Mouse (Mus musculus) intestine, embryonic 15.5 days (tissue): ENCODE measurements around the gene Clca2. TPM values are rescaled to one million over a fixed set of nuclear protein-coding genes. Genes with fewer than 3 reads are reported as not detected.

Experiments used
- ATAC-seq: fragments of 200-750 bp; cut with Nextera tagmentation; 2 replicates; pipeline ENCODE4 v1.8.0; 2017; ENCODE audit warnings: moderate TSS enrichment, moderate library complexity
- H3K27ac ChIP-seq: fragments of 300-500 bp; sonication (generic); 2 replicates; pipeline ENCODE4 v1.5.1; 2015; ENCODE audit warnings: mild to moderate bottlenecking, inconsistent platforms
- H3K27me3 ChIP-seq: fragments of 300-500 bp; sonication (generic); replicated peaks from 2 replicates; pipeline ENCODE4 v1.6.1; 2015; ENCODE audit warnings: inconsistent platforms
- H3K36me3 ChIP-seq: fragments of 300-500 bp; sonication (generic); 2 replicates; pipeline ENCODE4 v1.6.1; 2015; ENCODE audit warnings: inconsistent platforms
- H3K4me1 ChIP-seq: fragments of 300-500 bp; sonication (generic); replicated peaks from 2 replicates; pipeline ENCODE4 v1.6.1; 2015; ENCODE audit warnings: inconsistent platforms
- H3K4me2 ChIP-seq: fragments of 300-500 bp; sonication (generic); replicated peaks from 2 replicates; pipeline ENCODE4 v1.6.1; 2015; ENCODE audit warnings: mild to moderate bottlenecking, inconsistent platforms
- H3K4me3 ChIP-seq: fragments of 300-500 bp; sonication (generic); replicated peaks from 2 replicates; pipeline ENCODE4 v1.5.1; 2015; ENCODE audit warnings: inconsistent platforms
- H3K9ac ChIP-seq: fragments of 300-500 bp; sonication (generic); 2 replicates; pipeline ENCODE4 v1.6.1; 2015; ENCODE audit warnings: inconsistent platforms
- H3K9me3 ChIP-seq: fragments of 300-500 bp; sonication (generic); 2 replicates; pipeline ENCODE4 v1.6.1; 2016; ENCODE audit warnings: inconsistent platforms
- WGBS: fragments of 180-500 bp; shearing (Covaris S2); methylation state at CpG from one replicate; pipeline ENCODE4 v1.1.7; 2015; 5-methylcytosine and 5-hydroxymethylcytosine counted together
- polyA plus RNA-seq: library from polyadenylated mRNA; unstranded; fragments of >200 nt; fragmentation: Nextera tagmentation; extraction: Ambion mirVana; gene quantifications from 2 replicates; pipeline ENCODE4 v1.2.1, GENCODE M21; 2015

The Clca2 gene
- polyA plus RNA-seq: 0.35 and 0.50 TPM in 2 replicates

DNA sequence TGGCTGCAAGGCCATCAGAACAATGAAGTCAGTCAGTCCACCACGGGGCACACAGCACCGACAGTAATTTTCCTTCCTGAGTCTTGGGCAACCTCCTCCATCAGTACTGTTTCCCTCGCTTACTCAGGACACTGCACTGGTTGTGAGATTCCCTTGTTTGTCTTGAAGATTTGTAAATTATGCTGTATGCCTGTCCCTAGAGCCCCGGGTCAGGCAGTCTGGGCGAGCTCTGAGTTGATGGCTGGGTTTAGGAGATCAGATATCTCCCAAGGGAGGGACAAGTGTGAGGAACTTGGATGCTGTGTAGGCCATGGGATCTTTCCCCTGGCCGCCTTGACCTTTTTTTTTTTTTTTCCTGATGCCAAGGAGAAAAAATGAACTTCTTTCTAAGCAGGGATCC is at the start of gene Clca2:
Gene Clca2 (minus strand): TSS at position 153 of the 400 bp plus-strand sequence.
- no peak within 1 kb of the TSS for H3K4me3 ChIP-seq
- H3K36me3 ChIP-seq: no peaks in the 10 kb centered on the region
- H3K9ac ChIP-seq: no peak within 1 kb of the TSS
- no peak for ATAC-seq
- H3K9me3 ChIP-seq: no peaks in the 10 kb centered on the region
- 57% methylated on average over 6 of the region's 6 CpGs for WGBS
- H3K4me2 ChIP-seq: no peak within 1 kb of the TSS
- H3K4me1 ChIP-seq: no peaks in the 10 kb centered on the region; the same call in 1 of the 2 replicates
- H3K27ac ChIP-seq: no peak within 1 kb of the TSS
- no peaks in the 10 kb centered on the region for H3K27me3 ChIP-seq

DNA sequence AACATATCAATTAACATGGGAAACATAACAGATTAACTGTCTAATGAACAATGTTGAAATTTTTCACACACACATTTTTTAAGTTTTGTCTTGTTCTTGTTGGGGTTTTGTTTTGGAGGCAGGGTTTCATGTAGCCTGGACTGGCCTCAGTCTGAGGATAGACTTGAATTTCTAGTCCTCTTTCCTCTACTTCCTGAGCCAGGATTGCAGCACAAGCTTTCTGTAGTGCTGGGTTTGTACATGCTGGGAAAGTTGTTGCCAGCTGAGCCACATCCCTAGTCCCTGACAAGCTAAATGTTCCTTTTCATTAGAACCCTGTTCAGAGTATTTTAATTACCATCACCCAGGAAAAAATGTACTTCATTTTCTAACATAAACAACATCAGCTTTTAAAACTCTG is 48.7 kb upstream of the Clca2 start:
- no peaks in the 10 kb centered on the region for H3K4me1 ChIP-seq
- no peak overlapping the region for H3K27ac ChIP-seq
- no peak overlapping the region for H3K4me3 ChIP-seq
- H3K9ac ChIP-seq: no peak overlapping the region
- H3K4me2 ChIP-seq: no peak overlapping the region
- no peaks in the 10 kb centered on the region for H3K9me3 ChIP-seq
- H3K36me3 ChIP-seq: no peaks in the 10 kb centered on the region
- ATAC-seq: no peak
- no peaks in the 10 kb centered on the region for H3K27me3 ChIP-seq

DNA sequence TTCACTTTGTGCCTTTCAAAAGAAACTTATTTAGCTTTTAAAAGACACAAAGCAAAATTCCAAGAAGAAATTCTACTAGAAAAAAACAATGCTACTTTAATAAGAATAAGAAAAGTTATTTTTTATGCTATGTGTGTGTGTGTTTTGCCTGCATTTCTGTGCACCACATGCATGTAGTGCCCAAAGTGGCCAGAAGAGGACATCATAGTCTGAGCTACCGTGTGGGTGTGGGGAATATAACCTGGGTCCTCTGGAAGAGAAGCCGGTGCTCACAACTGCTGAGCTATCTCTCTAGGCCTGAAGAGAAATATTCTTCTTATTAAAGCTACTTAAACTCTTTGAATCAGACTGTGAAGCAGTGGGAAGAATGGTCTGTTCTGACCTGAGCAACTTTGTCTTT is 48.2 kb upstream of the Clca2 start:
- H3K36me3 ChIP-seq: no peaks in the 10 kb centered on the region
- H3K9ac ChIP-seq: no peak overlapping the region
- H3K4me3 ChIP-seq: no peak overlapping the region
- no peaks in the 10 kb centered on the region for H3K4me1 ChIP-seq
- no peaks in the 10 kb centered on the region for H3K9me3 ChIP-seq
- no peak overlapping the region for H3K4me2 ChIP-seq
- WGBS: 76% methylated on average over 2 of the region's 2 CpGs
- H3K27ac ChIP-seq: no peak overlapping the region
- no peaks in the 10 kb centered on the region for H3K27me3 ChIP-seq
- no peak for ATAC-seq

DNA sequence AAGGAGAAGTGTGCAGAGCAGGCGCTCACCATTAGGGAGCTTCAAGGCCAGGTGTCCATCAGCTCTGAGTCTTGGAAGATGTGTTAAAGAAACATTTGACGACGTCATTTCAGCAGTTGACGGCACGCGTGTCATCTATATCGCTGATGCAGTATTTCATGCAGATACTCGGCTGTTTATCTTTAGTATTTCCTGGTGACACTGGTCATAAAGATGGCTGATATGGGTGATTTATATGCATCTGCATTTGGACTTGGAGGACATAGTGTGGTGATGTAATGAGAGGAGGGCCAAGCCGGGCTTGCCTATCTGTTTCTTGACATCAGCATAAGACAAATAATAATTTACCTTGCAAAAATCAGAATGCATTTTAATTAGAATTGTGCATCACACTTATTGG is 47.6 kb upstream of the Clca2 start:
- no peak overlapping the region for H3K27ac ChIP-seq
- no peaks in the 10 kb centered on the region for H3K27me3 ChIP-seq
- no peaks in the 10 kb centered on the region for H3K9me3 ChIP-seq
- H3K9ac ChIP-seq: no peak overlapping the region
- H3K4me3 ChIP-seq: no peak overlapping the region
- peak; percentile 31; the same call in 1 of the 2 replicates for ATAC-seq
- H3K4me2 ChIP-seq: no peak overlapping the region
- WGBS: 78% methylated on average over 9 of the region's 9 CpGs
- no peaks in the 10 kb centered on the region for H3K36me3 ChIP-seq
- no peaks in the 10 kb centered on the region for H3K4me1 ChIP-seq

DNA sequence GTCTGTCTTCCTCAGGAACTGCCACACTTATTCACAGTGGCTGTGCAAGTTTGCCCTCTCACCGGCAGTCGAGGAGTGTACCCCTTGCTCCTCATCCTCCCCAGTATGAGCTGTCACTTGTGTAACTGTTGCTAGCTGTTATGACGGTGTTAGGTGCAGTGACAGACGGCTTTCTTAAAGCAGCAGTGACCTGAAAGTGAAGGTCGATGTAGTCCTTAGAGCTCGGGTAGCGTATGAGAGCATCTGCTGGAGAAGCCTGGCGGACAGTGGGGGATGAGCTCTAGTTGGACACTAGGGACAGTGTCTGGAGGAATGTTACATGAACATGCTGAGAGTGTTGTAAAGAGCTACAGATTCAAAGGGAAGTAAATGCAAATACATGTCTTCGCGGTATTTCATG is 44.6 kb upstream of the Clca2 start:
- ATAC-seq: no peak
- Histone ChIP-seq H3K4me1 (no peaks in the 10 kb centered on the region), H3K36me3 (no peaks in the 10 kb centered on the region), H3K27ac (no peak overlapping the region), H3K9me3 (no peaks in the 10 kb centered on the region), H3K4me3 (no peak overlapping the region), H3K9ac (no peak overlapping the region), H3K27me3 (no peaks in the 10 kb centered on the region), H3K4me2 (no peak overlapping the region)
- 85% methylated on average over 10 of the region's 10 CpGs for WGBS

DNA sequence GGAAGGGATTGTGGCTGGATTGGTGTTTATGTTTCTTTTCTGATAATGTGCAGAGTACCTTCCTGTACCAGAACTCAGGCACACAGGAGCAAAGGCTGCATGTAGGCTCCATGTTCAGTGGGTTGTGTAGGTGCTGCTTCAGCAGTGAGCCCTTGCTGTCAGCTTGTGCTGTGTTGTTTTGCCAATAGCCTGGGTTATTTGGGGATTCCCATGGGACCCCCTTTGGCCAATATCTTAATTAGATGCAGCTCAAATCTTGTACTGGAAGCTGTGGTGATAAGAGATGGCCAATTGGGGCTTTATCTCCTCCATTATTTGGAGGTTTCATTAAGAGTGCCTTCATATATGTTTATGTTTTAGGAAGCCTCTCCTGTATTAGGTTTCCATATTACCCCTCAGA is 43.7 kb upstream of the Clca2 start:
- no peaks in the 10 kb centered on the region for H3K36me3 ChIP-seq
- H3K27me3 ChIP-seq: no peaks in the 10 kb centered on the region
- H3K27ac ChIP-seq: no peak overlapping the region
- no peak overlapping the region for H3K4me2 ChIP-seq
- no peaks in the 10 kb centered on the region for H3K4me1 ChIP-seq
- no peak overlapping the region for H3K9ac ChIP-seq
- no peak overlapping the region for H3K4me3 ChIP-seq
- no peaks in the 10 kb centered on the region for H3K9me3 ChIP-seq
- no peak for ATAC-seq

DNA sequence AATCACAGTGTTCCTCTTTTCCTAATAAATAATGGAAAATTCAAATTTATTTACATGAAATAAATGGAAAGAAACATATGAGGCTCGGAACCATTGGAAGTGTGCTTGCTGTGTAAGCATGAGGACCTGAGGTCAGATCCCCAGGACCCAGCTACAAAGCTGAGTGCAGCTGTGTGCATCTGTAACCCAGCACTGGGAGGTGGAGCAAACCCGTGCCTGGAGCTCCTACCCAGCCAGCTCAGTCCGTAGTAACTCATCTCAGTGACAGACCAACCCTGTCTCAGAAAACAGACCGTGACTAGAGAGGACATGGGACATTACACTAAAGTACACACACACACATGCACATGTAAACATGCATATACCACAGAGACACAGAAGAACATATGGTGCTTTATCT is 41.0 kb upstream of the Clca2 start:
- no peaks in the 10 kb centered on the region for H3K36me3 ChIP-seq
- H3K4me1 ChIP-seq: no peaks in the 10 kb centered on the region
- no peak overlapping the region for H3K4me2 ChIP-seq
- no peaks in the 10 kb centered on the region for H3K9me3 ChIP-seq
- H3K4me3 ChIP-seq: no peak overlapping the region
- H3K27ac ChIP-seq: no peak overlapping the region
- no peak overlapping the region for H3K9ac ChIP-seq
- WGBS: 58% methylated on average over 4 of the region's 4 CpGs
- ATAC-seq: no peak; the same call in 1 of the 2 replicates
- no peaks in the 10 kb centered on the region for H3K27me3 ChIP-seq

DNA sequence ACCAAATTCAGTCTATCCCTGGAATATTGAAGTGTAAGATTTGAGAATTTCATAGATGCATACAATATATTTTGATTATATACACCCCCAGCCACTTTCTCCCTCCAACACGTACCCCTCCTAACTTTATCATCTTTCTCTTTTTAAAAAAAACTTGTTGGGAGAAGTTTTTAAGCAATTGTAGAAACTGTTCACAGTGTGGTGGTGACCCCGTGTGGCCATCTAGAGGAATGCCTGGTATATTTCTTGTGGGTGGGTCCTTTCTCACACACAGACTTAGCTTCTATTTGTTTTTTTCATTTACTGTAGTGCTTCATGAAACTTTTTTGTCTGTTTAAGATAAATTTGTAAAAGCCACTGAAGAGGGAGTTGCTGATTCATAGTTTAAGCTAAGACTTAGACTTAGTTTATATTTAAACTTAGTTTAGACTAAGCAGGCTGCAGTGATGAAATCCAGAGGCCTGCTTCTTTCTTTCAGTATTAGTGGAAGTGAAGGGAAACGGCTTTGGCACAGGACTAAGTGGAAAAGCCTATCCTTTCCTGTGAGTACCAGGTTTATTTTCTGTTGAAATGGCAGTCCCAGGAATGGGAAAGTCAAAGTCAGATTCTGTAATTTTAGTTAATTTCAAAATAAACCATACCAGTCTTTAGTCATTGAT is 32.1 kb upstream of the Clca2 start:
- Histone ChIP-seq H3K9ac (no peak overlapping the region), H3K27me3 (no peaks in the 10 kb centered on the region), H3K27ac (no peak overlapping the region), H3K4me3 (no peak overlapping the region), H3K4me1 (no peaks in the 10 kb centered on the region), H3K9me3 (no peaks in the 10 kb centered on the region), H3K4me2 (no peak overlapping the region), H3K36me3 (no peaks in the 10 kb centered on the region)
- WGBS: 13% methylated on average over 3 of the region's 3 CpGs
- ATAC-seq: peak; percentile 76

DNA sequence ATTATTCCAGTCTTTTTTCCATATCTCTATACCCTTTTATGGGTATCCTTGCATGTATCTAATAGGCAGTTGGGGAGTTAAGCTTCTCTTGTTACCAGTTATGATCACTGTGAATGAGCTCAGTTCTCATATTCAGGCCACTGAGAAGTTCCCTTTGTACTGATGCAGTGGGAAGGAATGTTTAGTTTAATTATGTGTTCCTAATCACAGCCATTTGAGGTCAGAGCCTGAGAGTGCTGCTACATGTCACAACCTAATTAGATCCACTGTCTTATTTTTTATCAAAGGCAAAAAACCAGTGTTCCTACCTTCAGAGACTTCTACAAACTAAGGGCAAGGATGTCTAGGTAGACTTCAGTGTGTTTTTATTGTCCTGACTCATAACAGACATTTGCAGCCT is 30.1 kb upstream of the Clca2 start:
- H3K4me1 ChIP-seq: no peaks in the 10 kb centered on the region
- no peak overlapping the region for H3K4me2 ChIP-seq
- no peak overlapping the region for H3K27ac ChIP-seq
- no peak overlapping the region for H3K4me3 ChIP-seq
- no peaks in the 10 kb centered on the region for H3K36me3 ChIP-seq
- no peak for ATAC-seq
- no peak overlapping the region for H3K9ac ChIP-seq
- no peaks in the 10 kb centered on the region for H3K9me3 ChIP-seq
- no peaks in the 10 kb centered on the region for H3K27me3 ChIP-seq

DNA sequence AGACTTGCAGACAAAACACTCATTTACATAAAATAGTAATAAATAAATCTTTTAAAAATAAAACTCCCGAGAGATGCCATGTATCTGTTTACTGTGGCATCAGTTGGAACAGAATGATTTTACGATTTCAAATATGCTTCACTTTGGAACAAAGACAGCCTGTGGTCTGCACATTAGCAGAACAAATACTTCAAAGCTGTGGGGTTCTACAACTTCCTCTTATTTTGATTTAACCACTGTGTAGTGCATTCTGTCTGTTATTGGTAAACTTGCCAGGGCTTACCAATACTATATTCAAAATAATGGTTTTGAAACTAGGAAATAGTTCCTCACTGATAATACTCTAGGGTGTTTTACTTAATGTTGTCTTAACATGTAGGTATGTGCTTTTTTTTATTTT is 27.4 kb upstream of the Clca2 start:
- Histone ChIP-seq H3K36me3 (no peaks in the 10 kb centered on the region), H3K9me3 (no peaks in the 10 kb centered on the region), H3K4me3 (no peak overlapping the region), H3K27ac (no peak overlapping the region), H3K4me1 (no peaks in the 10 kb centered on the region), H3K9ac (no peak overlapping the region), H3K4me2 (no peak overlapping the region), H3K27me3 (no peaks in the 10 kb centered on the region)
- 86% methylated on average over 2 of the region's 2 CpGs for WGBS
- no peak for ATAC-seq

DNA sequence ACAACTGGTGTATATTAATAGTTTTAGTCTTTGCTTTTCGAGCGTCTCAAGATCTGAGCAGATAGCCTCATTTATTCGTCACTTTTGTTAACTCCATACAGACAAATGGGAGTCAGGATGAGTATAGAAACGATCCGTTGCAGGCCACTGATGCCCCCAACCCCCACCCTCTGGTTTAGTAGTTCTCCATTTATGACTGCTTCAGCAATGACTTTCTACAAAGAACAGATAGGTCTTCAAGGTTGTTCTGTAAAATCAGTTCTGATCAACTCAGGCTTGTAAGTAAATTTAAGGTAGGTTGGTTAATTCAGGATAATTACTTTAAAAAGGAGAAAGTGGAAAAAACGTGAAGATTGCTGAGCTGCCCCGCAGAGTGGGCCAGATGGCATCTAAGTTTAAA is 20.2 kb upstream of the Clca2 start:
- WGBS: 67% methylated on average over 7 of the region's 7 CpGs
- Histone ChIP-seq H3K27ac (no peak overlapping the region), H3K9ac (0 out of 2 replicates have a peak overlapping the region, but pooled peaks have one; percentile 89), H3K27me3 (no peaks in the 10 kb centered on the region), H3K4me1 (no peaks in the 10 kb centered on the region), H3K9me3 (no peaks in the 10 kb centered on the region), H3K4me3 (peak overlapping the region; percentile 84; the same call in 1 of the 2 replicates), H3K36me3 (no peaks in the 10 kb centered on the region), H3K4me2 (peak overlapping the region; percentile 74)
- ATAC-seq: no peak

DNA sequence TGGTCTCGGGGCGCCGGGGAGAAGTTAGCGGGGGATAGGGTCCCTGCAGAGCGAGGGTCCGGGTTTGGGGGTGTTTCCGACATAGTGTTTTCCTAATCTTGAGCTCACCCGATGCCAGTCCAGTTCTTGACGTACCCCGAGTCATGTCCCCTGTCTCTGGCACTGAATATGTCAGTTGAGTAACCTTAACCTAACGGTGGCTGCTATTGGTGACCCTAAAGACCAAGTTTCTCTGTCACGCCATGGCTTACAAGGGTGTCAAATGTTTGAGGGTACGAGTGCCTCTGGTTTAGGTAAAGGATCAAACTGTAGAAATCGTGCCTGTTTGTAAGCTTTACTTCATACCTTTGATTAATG is 19.7 kb upstream of the Clca2 start:
- Histone ChIP-seq H3K9ac (peak overlapping the region; percentile 89), H3K9me3 (no peaks in the 10 kb centered on the region), H3K4me1 (no peaks in the 10 kb centered on the region), H3K36me3 (no peaks in the 10 kb centered on the region), H3K27me3 (no peaks in the 10 kb centered on the region), H3K4me3 (peak overlapping the region; percentile 84), H3K4me2 (peak overlapping the region; percentile 74), H3K27ac (peak overlapping the region; percentile 98)
- WGBS: 3% methylated on average over 14 of the region's 14 CpGs
- ATAC-seq: peak; percentile 34

DNA sequence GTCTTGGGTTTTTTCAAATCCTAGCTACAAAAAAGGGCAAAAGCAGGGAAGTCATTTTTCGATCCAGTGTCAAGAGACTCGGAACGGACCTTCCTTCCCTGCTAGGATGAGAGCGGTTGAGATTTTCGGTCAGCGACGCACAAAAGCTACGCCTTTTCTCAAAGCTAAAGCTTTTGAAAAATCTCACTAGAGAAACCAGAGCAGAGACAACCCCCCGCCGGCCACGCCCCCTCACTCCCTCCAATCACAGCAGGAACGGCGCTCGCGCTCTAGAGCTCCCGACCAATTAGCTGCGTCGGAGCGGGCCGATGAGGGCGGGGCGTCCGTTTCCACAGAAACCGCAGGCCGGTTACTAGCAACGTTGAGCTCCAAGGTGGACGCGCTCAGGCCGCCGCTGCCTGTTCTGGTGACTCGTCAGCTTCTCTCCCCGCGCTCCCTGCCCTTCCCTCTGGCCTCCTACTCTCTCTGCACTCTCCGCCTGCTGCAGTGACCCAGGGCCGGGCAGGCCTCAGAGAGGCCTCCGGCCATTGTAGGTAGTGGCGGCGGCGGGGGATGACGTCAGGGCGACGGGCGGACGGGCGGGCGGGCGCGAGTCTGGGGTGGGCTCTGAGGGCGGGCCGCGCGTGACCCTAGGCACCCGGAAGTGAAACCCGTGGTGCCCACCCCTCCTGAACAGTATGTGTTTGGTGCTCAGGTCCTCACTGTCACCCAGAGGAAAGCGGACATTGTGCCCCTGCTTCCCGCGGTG is 19.2 kb upstream of the Clca2 start, which contains the start of gene Odf2l:
Gene Odf2l (plus strand): TSS at position 335 of the 748 bp plus-strand sequence.
- H3K36me3 ChIP-seq: no peaks in the 10 kb centered on the region
- peak within 1 kb of the TSS; percentile 89 for H3K9ac ChIP-seq
- peak within 1 kb of the TSS; percentile 74 for H3K4me2 ChIP-seq
- peak within 1 kb of the TSS; percentile 98 for H3K27ac ChIP-seq
- ATAC-seq: peak; percentile 99
- H3K27me3 ChIP-seq: no peaks in the 10 kb centered on the region
- H3K4me1 ChIP-seq: no peaks in the 10 kb centered on the region
- under 1% methylated on average over 57 of the region's 57 CpGs for WGBS
- no peaks in the 10 kb centered on the region for H3K9me3 ChIP-seq
- H3K4me3 ChIP-seq: peak within 1 kb of the TSS; percentile 84
